Mouse (Mus musculus): ENCODE data around the gene 6430628N08Rik. TPM values are rescaled to one million over a fixed set of nuclear protein-coding genes. Genes with fewer than 3 reads are reported as not detected.
A peak's percentile ranks its signal among the peaks of the same experiment; 100 is the strongest.

Gene 6430628N08Rik
- total RNA-seq, 2 experiments from 2014 or later, result not detected

DNA sequence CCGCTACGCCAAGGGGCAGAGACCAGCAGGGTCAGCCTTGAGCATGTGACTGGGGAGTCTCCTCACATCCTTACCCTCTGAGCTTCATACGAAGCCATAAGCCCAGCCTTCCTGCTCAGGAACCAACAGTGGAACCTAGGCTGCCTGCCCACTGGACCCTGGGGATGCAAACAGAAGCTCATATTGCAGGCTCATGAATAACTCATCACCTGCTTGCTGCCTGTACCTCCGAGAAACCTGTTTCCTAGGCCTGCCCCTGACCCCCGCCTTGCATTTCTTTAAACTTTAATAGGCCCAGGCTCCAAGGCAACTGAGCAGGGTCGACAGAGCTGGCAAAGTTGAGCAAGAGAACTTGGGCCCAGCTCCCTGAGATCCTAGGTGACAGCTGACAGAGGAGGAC is 6.4 kb upstream of the 6430628N08Rik start, which contains the start of gene Kncn:
TSS of gene Kncn (plus strand) at position 379 of the 400 bp plus-strand sequence.
- DNase-seq, result no peak
- intact Hi-C loops (cut with DNase I), result no loop called here

GRCm38 (mm10) chr4:115885846-115886245 is 4.6 kb upstream of the 6430628N08Rik start:
- intact Hi-C loops (cut with DNase I), result no loop called here
- no peak for DNase-seq

DNA sequence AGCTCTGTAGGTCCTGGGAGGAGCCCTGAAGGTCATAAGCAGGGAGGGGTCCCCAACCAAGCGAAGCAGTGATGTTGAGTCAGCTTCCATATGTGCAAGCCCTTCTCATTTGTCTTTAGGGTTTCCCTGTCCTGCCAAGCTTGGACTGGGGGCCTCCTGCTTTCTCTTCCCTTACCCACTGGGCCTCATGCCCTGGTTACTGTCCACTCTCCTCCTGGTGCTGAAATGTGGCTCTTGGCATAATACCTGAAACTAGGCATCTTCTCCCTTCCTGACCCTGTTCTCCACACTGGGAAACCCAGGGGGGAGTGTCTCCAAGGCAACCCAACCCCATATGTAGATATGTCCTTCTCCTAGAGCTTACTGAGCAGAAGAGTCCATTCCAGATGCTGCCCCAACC is 3.6 kb upstream of the 6430628N08Rik start:
- no peak for DNase-seq

GRCm38 (mm10) chr4:115890066-115890465 is 399 bp upstream of the 6430628N08Rik start:
- no peak for DNase-seq
- intact Hi-C loops (cut with DNase I), result no loop called here

More for the DNA sequence above, 3.6 kb upstream of the 6430628N08Rik start:
- intact Hi-C loops (cut with DNase I), result no loop called here

GRCm38 (mm10) chr4:115894281-115894680 is 3.8 kb downstream of the 6430628N08Rik start:
- intact Hi-C loops (cut with DNase I), result no loop called here
- no peak for DNase-seq

GRCm38 (mm10) chr4:115897901-115898631 is 7.6 kb downstream of the 6430628N08Rik start:
- no peak for DNase-seq
- intact Hi-C loops (cut with DNase I), result no loop called here

- intact Hi-C loops (cut with DNase I), result loop anchor here (2.0 kb wide), 2 partner anchors 50 to 80 kb away; no protein-coding TSS in a partner anchor
- DNase-seq, result peak; percentile 46 to 64
These were observed 12.4 kb downstream of the 6430628N08Rik start for GRCm38 (mm10) chr4:115902816-115903215.

- intact Hi-C loops (cut with DNase I), result no loop called here
These were observed 13.9 kb downstream of the 6430628N08Rik start for GRCm38 (mm10) chr4:115904375-115904774.

DNA sequence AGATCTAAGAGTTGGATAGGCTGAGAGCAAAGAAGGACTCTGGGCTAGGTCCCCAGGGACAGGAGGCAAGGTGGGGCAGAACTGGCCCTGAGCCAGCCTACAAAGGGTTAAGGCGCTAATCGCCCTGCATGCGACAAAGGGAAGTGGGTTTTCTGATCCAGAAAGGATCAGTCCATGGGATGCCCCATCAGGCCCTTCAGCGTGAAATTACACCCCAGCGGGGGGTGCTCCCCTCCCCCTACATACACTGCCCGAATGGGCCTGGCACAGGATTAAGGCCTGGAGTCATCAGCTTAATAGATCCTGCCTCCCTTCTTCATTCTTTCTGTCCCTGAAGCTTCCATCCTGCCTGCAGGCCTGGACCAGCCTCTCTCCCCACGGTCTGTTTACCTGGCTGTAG is 15.2 kb downstream of the 6430628N08Rik start:
- no peak for DNase-seq
- intact Hi-C loops (cut with DNase I), result no loop called here

More at GRCm38 (mm10) chr4:115904375-115904774, 13.9 kb downstream of the 6430628N08Rik start:
- no peak for DNase-seq

DNA sequence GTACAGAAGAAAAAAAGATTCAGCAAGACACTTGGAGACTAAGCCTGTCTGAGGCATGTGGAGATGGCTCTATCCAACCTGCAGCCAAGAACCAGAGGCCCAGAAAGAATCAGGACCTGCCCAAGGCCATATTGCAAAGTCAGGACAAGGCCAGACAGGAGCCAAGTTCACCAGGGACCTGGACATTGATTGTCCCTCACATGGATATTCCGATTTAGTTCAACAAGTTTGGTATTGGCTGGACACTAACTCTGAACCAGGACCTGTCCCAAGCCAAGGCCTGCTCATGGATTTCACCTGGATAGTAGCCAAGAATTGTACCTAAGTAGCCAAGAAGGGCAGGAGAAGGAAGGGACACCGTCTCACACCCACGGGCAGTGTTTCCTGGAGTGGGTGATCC is 16.3 kb downstream of the 6430628N08Rik start:
- no peak for DNase-seq
- intact Hi-C loops (cut with DNase I), result no loop called here

- no peak for DNase-seq
- intact Hi-C loops (cut with DNase I), result no loop called here
These were observed 17.5 kb downstream of the 6430628N08Rik start for GRCm38 (mm10) chr4:115907994-115908393.

DNA sequence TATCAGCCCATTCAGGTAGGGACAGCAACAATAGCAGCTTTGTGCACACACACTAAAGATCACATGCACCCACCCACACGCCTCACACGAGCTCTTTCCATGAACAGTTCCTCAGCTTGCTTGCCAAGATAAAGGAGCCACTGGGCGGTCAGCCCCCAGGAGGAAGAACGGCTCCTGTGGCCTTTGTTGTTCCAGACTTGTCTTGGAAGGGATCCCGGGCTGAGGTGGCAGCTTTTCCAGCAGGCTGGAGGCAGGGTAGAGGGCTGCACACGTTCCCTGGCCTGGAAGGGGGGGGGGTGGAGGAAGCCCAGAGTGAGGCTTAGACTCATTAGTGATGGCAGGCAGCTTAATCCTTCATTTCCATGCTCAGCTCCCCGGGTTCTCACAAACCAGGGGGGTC is 18.2 kb downstream of the 6430628N08Rik start:
- no peak for DNase-seq
- intact Hi-C loops (cut with DNase I), result no loop called here

DNA sequence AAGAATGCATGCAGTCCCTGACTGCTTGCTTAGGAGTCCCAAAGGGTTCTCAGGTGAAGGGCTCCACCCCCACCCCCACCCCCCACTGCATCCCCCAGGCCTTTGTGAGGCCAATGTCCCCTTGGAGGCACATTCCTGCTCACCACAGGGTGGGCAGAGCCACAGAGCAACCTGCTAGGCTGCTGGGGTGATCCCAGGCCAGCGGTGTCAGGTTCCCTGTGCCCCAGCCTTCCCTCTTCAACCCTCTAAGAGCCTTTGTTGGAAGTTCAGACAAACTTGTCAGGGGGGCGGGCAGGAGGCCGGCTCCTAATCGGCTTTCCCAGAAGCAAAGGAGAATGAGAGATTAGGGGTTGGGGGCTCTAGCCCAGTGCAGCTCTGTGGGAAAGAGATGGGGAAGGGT is 21.1 kb downstream of the 6430628N08Rik start:
- intact Hi-C loops (cut with DNase I), result no loop called here
- no peak for DNase-seq

GRCm38 (mm10) chr4:115919911-115920310 is 29.4 kb downstream of the 6430628N08Rik start:
- intact Hi-C loops (cut with DNase I), result no loop called here
- no peak for DNase-seq

DNA sequence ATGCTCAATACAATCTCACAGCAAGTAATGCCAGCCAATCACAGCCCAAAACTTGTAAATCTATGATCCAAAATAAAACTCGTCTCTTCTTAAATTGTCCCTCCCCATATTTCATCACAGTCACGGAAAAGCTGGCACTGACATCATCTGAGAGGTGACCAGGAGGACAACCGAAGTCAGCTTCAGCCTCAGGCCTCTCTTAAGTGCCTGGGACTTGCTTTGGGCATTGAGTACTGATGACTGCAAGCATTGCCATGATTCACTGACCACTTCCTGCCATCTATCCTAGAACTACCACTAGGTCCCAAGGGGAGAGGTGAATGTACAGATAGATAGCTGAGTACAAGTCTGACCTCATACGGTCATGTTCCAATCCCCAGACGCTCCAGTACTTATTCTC is 32.2 kb downstream of the 6430628N08Rik start:
- DNase-seq, result no peak
- intact Hi-C loops (cut with DNase I), result no loop called here

GRCm38 (mm10) chr4:115923262-115923880 is 32.9 kb downstream of the 6430628N08Rik start:
- intact Hi-C loops (cut with DNase I), result no loop called here
- no peak for DNase-seq

- intact Hi-C loops (cut with DNase I), result no loop called here
These were observed 37.2 kb downstream of the 6430628N08Rik start for GRCm38 (mm10) chr4:115927637-115928036.

DNA sequence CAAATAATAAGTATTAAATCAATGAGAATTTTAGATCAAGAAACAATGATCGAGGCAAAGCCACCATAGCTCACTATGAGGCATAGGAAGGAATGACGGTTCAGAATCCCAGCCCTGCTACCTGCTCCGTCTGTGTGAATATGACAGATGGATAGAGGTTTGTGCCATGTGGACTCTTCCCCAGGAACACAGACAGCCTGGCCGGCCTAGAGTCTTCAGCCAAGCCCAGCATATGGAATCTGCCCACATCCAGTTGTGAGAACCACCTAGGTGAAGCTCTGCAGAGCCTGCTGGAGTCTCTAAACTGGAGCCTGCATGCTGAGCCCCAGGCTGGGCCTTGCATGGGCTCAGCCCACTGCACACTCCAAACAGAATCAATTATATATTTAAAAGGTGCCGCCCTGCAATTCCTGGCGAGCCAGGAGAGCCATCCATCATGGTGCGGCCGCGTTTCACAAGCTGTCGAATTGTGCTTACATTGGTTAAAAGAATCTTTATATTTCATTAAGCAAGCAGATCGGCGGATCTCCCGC is 41.2 kb downstream of the 6430628N08Rik start:
- DNase-seq, result no peak
- intact Hi-C loops (cut with DNase I), result no loop called here

More at GRCm38 (mm10) chr4:115927637-115928036, 37.2 kb downstream of the 6430628N08Rik start:
- DNase-seq, result no peak

DNA sequence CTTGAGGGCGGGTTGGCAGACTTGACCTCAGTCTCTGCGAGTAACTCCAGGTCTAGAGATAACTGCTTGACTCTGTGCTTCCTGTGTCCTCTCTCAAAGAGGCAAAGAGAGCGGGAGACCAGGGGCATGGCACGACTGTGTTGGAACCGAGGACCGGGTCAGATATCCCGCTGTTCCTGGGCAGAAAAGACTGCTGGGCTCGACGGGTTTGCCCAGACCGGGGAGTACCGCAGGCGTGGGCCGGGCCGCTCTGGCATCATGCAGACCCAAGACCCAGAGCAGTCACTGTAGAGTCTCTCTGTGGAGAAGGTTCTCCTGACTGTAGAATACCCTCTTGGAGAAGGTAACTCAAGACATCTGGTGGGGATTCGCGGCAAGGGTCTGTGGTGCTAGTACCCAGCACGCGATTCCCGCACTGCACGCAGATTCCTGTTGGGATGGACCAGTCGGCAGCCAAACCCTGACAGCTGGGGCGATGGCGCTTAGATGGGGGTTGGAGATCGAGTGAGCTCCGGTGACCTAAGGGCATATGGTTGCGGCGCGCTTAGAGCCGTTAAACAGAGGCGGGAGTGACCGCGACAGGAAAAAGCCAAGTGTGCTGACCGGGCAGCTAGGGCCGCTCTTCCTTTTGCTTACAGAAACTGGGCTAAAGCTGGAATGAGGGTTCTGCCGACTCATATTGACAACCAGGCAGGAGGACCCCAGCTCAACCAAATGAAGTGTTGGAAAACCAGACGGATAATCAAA is 45.5 kb downstream of the 6430628N08Rik start:
- DNase-seq, result no peak
- intact Hi-C loops (cut with DNase I), result no loop called here

DNA sequence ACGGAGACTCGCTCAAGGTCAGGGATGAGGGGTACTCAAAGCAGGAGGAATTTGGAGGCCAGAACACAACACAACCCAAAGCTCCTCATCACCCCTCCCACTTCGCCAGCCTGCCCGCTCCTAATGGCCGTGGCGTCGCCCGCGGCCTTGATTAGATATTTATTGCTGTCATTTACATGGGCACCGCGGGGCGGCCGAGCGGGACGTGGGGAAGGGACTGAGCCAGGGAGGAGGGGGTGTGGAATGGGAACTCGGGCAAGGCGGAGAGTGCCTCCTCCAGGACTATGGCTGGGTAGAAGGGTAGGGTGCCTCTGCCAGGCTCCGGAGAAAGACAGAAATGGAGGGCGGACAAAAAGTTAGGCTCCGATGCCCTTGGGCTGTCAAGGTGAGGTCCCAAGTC is 46.2 kb downstream of the 6430628N08Rik start:
- DNase-seq, result no peak
- intact Hi-C loops (cut with DNase I), result no loop called here
